In genomic region chr1:85105336-85105735, GRCm38 (mm10) we compare ENCODE assay signal across 19 mouse cellular contexts. TPM values are rescaled to one million over a fixed set of nuclear protein-coding genes. Genes with fewer than 3 reads are reported as not detected.
"Had no signal": no experiment of that assay in that cellular context is flagged by ENCODE, and none has a peak within 500 bp of the region (broad histone marks: within the 10 kb centered on the region; RNA-seq: fewer than 3 reads in every experiment).

No protein-coding gene starts in this region.

RNA-seq across cellular contexts. Expression of gene A530032D15Rik, which starts 4.3 kb away (rescaled TPM):
- polyA plus RNA-seq: gonadal fat pad, adult 2 months; heart, embryonic 10.5 days; heart, embryonic 12.5 days; heart, embryonic 14.5 days; heart, embryonic 16.5 days; hindbrain, embryonic 11.5 days; hindbrain, embryonic 13.5 days; hindbrain, embryonic 15.5 days; hindbrain, postnatal 0 days; intestine, embryonic 14.5 days; intestine, embryonic 16.5 days; kidney, embryonic 14.5 days; kidney, embryonic 16.5 days; limb, embryonic 11.5 days; limb, embryonic 13.5 days; limb, embryonic 15.5 days; liver, adult 2 months had no signal

RNA-seq across cellular contexts. Expression of gene Gm10553, which starts 5.4 kb away (rescaled TPM):
- polyA plus RNA-seq: gonadal fat pad, adult 2 months; heart, embryonic 10.5 days; heart, embryonic 12.5 days; heart, embryonic 14.5 days; heart, embryonic 16.5 days; hindbrain, embryonic 11.5 days; hindbrain, embryonic 13.5 days; hindbrain, embryonic 15.5 days; hindbrain, postnatal 0 days; intestine, embryonic 14.5 days; intestine, embryonic 16.5 days; kidney, embryonic 14.5 days; kidney, embryonic 16.5 days; large intestine, adult 2 months; limb, embryonic 11.5 days; limb, embryonic 13.5 days; limb, embryonic 15.5 days; liver, adult 2 months; liver, embryonic 12.5 days had no signal
